Mouse (Mus musculus) myocyte (in vitro differentiated cells): ENCODE data around the gene Cbwd1. TPM values are rescaled to one million over a fixed set of nuclear protein-coding genes. Genes with fewer than 3 reads are reported as not detected.

Experiments
- H3K27me3 ChIP-seq: one replicate; pipeline ENCODE4 v1.6.1; 2011; ENCODE audit not compliant: control insufficient read depth, insufficient read depth, insufficient read length
- H3K36me3 ChIP-seq: one replicate; pipeline ENCODE4 v1.6.1; 2011; ENCODE audit not compliant: control insufficient read depth, insufficient read depth
- H3K4me2 ChIP-seq: one replicate; pipeline ENCODE4 v1.6.1; 2011; ENCODE audit warnings: low read depth, control low read depth
- H3K4me3 ChIP-seq: one replicate; pipeline ENCODE4 v1.5.1; 2011; ENCODE audit warnings: mild to moderate bottlenecking, control low read depth, moderate library complexity
- H3K79me2 ChIP-seq: one replicate; pipeline ENCODE4 v1.6.1; 2011; ENCODE audit not compliant: control insufficient read depth, insufficient read depth
- H3ac ChIP-seq: one replicate; pipeline ENCODE4 v1.6.1; 2011; ENCODE audit not compliant: control insufficient read depth, insufficient read length
- CEBPB ChIP-seq: IDR thresholded peaks from 2 replicates; pipeline ENCODE4 v1.6.1; 2011; ENCODE audit warnings: mild to moderate bottlenecking, moderate library complexity; ENCODE audit not compliant: poor library complexity, insufficient read depth, severe bottlenecking
- E2F4 ChIP-seq: IDR thresholded peaks from one replicate; pipeline ENCODE4 v1.6.1; 2011; ENCODE audit warnings: mild to moderate bottlenecking, control low read depth, moderate library complexity; ENCODE audit not compliant: insufficient read depth
- MAX ChIP-seq: IDR thresholded peaks from one replicate; pipeline ENCODE4 v1.6.1; 2011; ENCODE audit warnings: low read depth, mild to moderate bottlenecking, control low read depth
- MYOD1 ChIP-seq, 3 experiments: IDR thresholded peaks; one replicate each; pipeline ENCODE4 v1.6.1; 2011; ENCODE audit warnings: control low read depth in 2 of 3, low read depth in 2 of 3, mild to moderate bottlenecking in 2 of 3, moderate library complexity in 1 of 3; ENCODE audit not compliant: insufficient read length in 2 of 3, control insufficient read depth in 1 of 3
- MYOG ChIP-seq, 3 experiments: IDR thresholded peaks; one replicate each; pipeline ENCODE4 v1.6.1; 2011; ENCODE audit warnings: control low read depth in 2 of 3, low read depth in 2 of 3, mild to moderate bottlenecking in 2 of 3; ENCODE audit not compliant: insufficient read length in 2 of 3, control insufficient read depth in 1 of 3, insufficient read depth in 1 of 3
- POLR2A ChIP-seq: IDR thresholded peaks from one replicate; pipeline ENCODE4 v1.6.1; 2011; ENCODE audit warnings: low read depth, mild to moderate bottlenecking, control low read depth, moderate library complexity; ENCODE audit not compliant: insufficient read length
- POLR2AphosphoS2 ChIP-seq: IDR thresholded peaks from one replicate; pipeline ENCODE4 v1.6.1; 2011; ENCODE audit warnings: low read depth, control low read depth; ENCODE audit not compliant: insufficient read length
- REST ChIP-seq: IDR thresholded peaks from one replicate; pipeline ENCODE4 v1.6.1; 2011; ENCODE audit warnings: mild to moderate bottlenecking, control low read depth, moderate library complexity; ENCODE audit not compliant: insufficient read depth, insufficient read length
- SRF ChIP-seq: IDR thresholded peaks from one replicate; pipeline ENCODE4 v1.6.1; 2011; ENCODE audit warnings: low read depth; ENCODE audit not compliant: control insufficient read depth, insufficient read length
- TCF12 ChIP-seq: IDR thresholded peaks from one replicate; pipeline ENCODE4 v1.6.1; 2011; ENCODE audit warnings: mild to moderate bottlenecking, control low read depth; ENCODE audit not compliant: poor library complexity, insufficient read depth, severe bottlenecking
- TCF3 ChIP-seq: IDR thresholded peaks from one replicate; pipeline ENCODE4 v1.6.1; 2011; ENCODE audit warnings: low read depth, control low read depth; ENCODE audit not compliant: insufficient read length
- USF1 ChIP-seq: IDR thresholded peaks from one replicate; pipeline ENCODE4 v1.6.1; 2011; ENCODE audit warnings: low read depth, mild to moderate bottlenecking, control low read depth, moderate library complexity
- polyA plus RNA-seq: library from polyadenylated mRNA; unstranded; fragments of >200 nt; fragmentation: generic; extraction: Trizol; gene quantifications from one replicate; pipeline ENCODE4 v1.2.1, GENCODE M21; 2012; ENCODE audit warnings: missing spikeins

Gene Cbwd1
- polyA plus RNA-seq, 1 experiment: 9.8 TPM

- Histone ChIP-seq H3K36me3 (no peaks in the 10 kb centered on the region), H3K27me3 (no peaks in the 10 kb centered on the region), H3K4me2 (no peak overlapping the region), H3K79me2 (no peaks in the 10 kb centered on the region), H3ac (no peak overlapping the region), H3K4me3 (no peak overlapping the region)
- TF ChIP-seq TCF3 (no peak), POLR2AphosphoS2 (no peak), MAX (no peak), CEBPB (no peak), MYOD1 (IDR thresholded peaks at IDR 0.05; ENCODE audit: control insufficient read depth in 1 of 3, insufficient read length in 2 of 3, low read depth in 2 of 3) (no peak), REST (no peak), USF1 (no peak), E2F4 (no peak), MYOG (IDR thresholded peaks at IDR 0.05; ENCODE audit: control insufficient read depth in 1 of 3, insufficient read depth in 1 of 3, insufficient read length in 2 of 3, low read depth in 2 of 3) (no peak), TCF12 (no peak), SRF (no peak), POLR2A (no peak)
These were observed 25.9 kb upstream of the Cbwd1 start for GRCm38 (mm10) chr19:24987355-24987754.

GRCm38 (mm10) chr19:24985045-24985444 is 23.6 kb upstream of the Cbwd1 start:
- no peaks in the 10 kb centered on the region for H3K79me2 ChIP-seq
- TF ChIP-seq CEBPB (no peak), USF1 (no peak), MYOG (IDR thresholded peaks at IDR 0.05; ENCODE audit: control insufficient read depth in 1 of 3, insufficient read depth in 1 of 3, insufficient read length in 2 of 3, low read depth in 2 of 3) (no peak), E2F4 (no peak), POLR2AphosphoS2 (no peak), TCF12 (no peak), REST (no peak), SRF (no peak), TCF3 (no peak), MAX (no peak), MYOD1 (IDR thresholded peaks at IDR 0.05; ENCODE audit: control insufficient read depth in 1 of 3, insufficient read length in 2 of 3, low read depth in 2 of 3) (no peak), POLR2A (no peak)
- H3ac ChIP-seq: no peak overlapping the region
- H3K36me3 ChIP-seq: no peaks in the 10 kb centered on the region
- no peaks in the 10 kb centered on the region for H3K27me3 ChIP-seq
- H3K4me3 ChIP-seq: no peak overlapping the region
- no peak overlapping the region for H3K4me2 ChIP-seq

GRCm38 (mm10) chr19:24983857-24984498 is 22.6 kb upstream of the Cbwd1 start:
- Histone ChIP-seq H3K27me3 (no peaks in the 10 kb centered on the region), H3K36me3 (no peaks in the 10 kb centered on the region), H3K79me2 (no peaks in the 10 kb centered on the region), H3K4me2 (no peak overlapping the region), H3K4me3 (no peak overlapping the region), H3ac (no peak overlapping the region)
- no peak for TF ChIP-seq REST
- no peak for TF ChIP-seq TCF3
- no peak for TF ChIP-seq CEBPB
- TF ChIP-seq POLR2A: no peak
- no peak for TF ChIP-seq MYOD1 (IDR thresholded peaks at IDR 0.05; ENCODE audit: control insufficient read depth in 1 of 3, insufficient read length in 2 of 3, low read depth in 2 of 3)
- no peak for TF ChIP-seq E2F4
- no peak for TF ChIP-seq POLR2AphosphoS2
- TF ChIP-seq TCF12: no peak
- no peak for TF ChIP-seq MYOG (IDR thresholded peaks at IDR 0.05; ENCODE audit: control insufficient read depth in 1 of 3, insufficient read depth in 1 of 3, insufficient read length in 2 of 3, low read depth in 2 of 3)
- TF ChIP-seq SRF: no peak
- TF ChIP-seq USF1: no peak
- no peak for TF ChIP-seq MAX

DNA sequence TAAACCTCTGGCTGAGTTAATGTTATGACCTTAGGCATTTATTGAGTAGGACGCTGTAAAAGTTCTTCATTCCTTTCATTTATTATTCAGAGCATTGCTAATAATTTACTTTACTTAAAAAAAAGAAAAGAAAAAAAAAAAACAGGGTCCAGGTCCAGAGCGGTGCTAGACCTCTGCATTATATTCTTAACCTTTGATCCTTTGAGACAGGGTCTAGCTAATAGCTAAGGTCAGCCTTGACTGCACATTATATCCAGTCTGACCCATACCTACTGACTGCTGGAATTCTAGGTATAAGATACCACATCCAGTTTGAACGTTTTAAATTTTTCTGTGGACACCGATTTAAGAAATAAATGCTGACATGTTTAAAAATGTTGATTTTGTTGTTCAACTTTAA is 21.6 kb upstream of the Cbwd1 start:
- no peak for TF ChIP-seq TCF12
- no peak for TF ChIP-seq TCF3
- TF ChIP-seq MYOD1 (IDR thresholded peaks at IDR 0.05; ENCODE audit: control insufficient read depth in 1 of 3, insufficient read length in 2 of 3, low read depth in 2 of 3): no peak
- no peak for TF ChIP-seq SRF
- TF ChIP-seq MAX: no peak
- TF ChIP-seq USF1: no peak
- no peak for TF ChIP-seq CEBPB
- no peak for TF ChIP-seq POLR2A
- no peak for TF ChIP-seq MYOG (IDR thresholded peaks at IDR 0.05; ENCODE audit: control insufficient read depth in 1 of 3, insufficient read depth in 1 of 3, insufficient read length in 2 of 3, low read depth in 2 of 3)
- H3K27me3 ChIP-seq: no peaks in the 10 kb centered on the region

More for the DNA sequence above, 21.6 kb upstream of the Cbwd1 start:
- Histone ChIP-seq H3K36me3 (no peaks in the 10 kb centered on the region), H3K4me3 (no peak overlapping the region), H3K79me2 (no peaks in the 10 kb centered on the region), H3ac (no peak overlapping the region), H3K4me2 (no peak overlapping the region)
